Mouse (Mus musculus): ENCODE data around the gene Cd209d.

Cd209d gene

DNA sequence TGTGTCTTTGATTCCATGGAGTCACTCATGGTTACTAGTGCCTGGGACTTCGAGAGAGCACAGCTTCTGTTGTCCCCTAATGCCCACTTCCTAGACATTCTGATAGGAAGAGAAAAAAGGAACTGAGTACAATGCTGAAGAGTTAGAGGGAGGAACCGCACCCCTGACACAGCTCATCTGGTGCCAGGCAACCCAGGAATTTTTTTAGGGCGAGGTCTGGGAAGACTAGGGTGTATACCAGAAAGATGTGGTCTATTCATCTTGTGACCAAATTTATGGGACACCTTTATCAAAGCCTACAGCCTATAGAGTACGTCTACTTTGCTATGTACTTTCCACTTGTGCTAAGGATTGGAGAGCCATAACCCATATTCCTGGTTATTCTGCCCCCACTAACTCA, at the start of gene Cd209d:
Gene Cd209d, minus strand, starts transcription at position 101 of the 400 bp plus-strand sequence.
- no peak for TF ChIP-seq GATA4 (IDR thresholded peaks at IDR 0.05; ENCODE audit: insufficient replicate concordance, low read length)

GRCm38 (mm10) chr8:3926744-3927143, 48.4 kb upstream of the Cd209d start, which contains the start of gene Cd209b:
Gene Cd209b, minus strand, starts transcription at chr8:3926844.
- TF ChIP-seq GATA4 (IDR thresholded peaks at IDR 0.05; ENCODE audit: insufficient replicate concordance, low read length): no peak

GRCm38 (mm10) chr8:3876121-3876520, 2.2 kb downstream of the Cd209d start:
- TF ChIP-seq GATA4 (IDR thresholded peaks at IDR 0.05; ENCODE audit: insufficient replicate concordance, low read length): no peak

GRCm38 (mm10) chr8:3854209-3854608, 24.1 kb downstream of the Cd209d start, which contains the start of gene Cd209e:
Gene Cd209e, minus strand, starts transcription at chr8:3854309.
- no peak for TF ChIP-seq GATA4 (IDR thresholded peaks at IDR 0.05; ENCODE audit: insufficient replicate concordance, low read length)

All from liver, adult (tissue).